Mouse (Mus musculus) olfactory bulb, adult 2 months (tissue): ENCODE results near the gene Tsc22d1.

ENCODE experiments used
- CTCF ChIP-seq: fragments of 200-500 bp; IDR thresholded peaks from 2 replicates; pipeline ENCODE4 v1.5.1; 2012; ENCODE audit warnings: low read depth, mild to moderate bottlenecking, low read length, moderate library complexity; ENCODE audit not compliant: insufficient read depth
- POLR2A ChIP-seq: fragments of 200-500 bp; IDR thresholded peaks from 2 replicates; pipeline ENCODE4 v1.6.1; 2012; ENCODE audit warnings: mild to moderate bottlenecking, low read depth, low read length, moderate library complexity; ENCODE audit not compliant: insufficient read depth

DNA sequence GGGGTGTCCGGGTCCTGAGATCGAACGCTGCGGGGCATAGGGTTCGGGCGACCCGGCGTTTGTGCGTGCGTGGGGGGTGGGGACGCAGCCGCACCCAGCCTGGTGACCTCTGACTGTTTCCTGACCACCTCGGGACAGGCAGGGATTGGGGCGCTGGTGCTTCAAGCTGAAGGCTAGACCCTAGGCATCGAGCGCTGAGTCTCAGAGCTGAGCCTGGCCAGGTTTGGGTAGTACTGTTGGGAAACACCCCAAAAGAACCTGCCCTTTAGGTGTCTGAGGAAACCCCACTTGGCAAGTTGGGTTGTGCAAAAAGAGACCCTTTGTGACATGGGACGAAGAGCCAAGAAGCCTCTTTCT lies 142.1 kb downstream of the Tsc22d1 start, which contains the start of gene Serp2:
- TF ChIP-seq CTCF (no peak), POLR2A (no peak)
